Mouse (Mus musculus) limb, embryonic 14.5 days (tissue): Measurements from ENCODE around the gene Mef2c. TPM values are rescaled to one million over a fixed set of nuclear protein-coding genes. Genes with fewer than 3 reads are reported as not detected.

Experiments
- ATAC-seq: fragments of 200-750 bp; cut with Nextera tagmentation; 2 replicates; pipeline ENCODE4 v1.8.0; 2017; ENCODE audit warnings: low read depth, moderate number of reproducible peaks, moderate TSS enrichment; ENCODE audit not compliant: low FRiP score
- DNase-seq: peaks from one replicate; pipeline ENCODE4 v3.0.0-alpha.2; 2015; ENCODE audit warnings: low spot score
- H3K27ac ChIP-seq: fragments of 300-500 bp; sonication (generic); replicated peaks from 2 replicates; pipeline ENCODE4 v1.5.1; 2014; ENCODE audit warnings: low read depth, mild to moderate bottlenecking, low read length, moderate library complexity, mixed read lengths
- H3K27me3 ChIP-seq: fragments of 300-500 bp; sonication (generic); 2 replicates; pipeline ENCODE4 v1.6.1; 2014; ENCODE audit warnings: low read length, mixed read lengths; ENCODE audit not compliant: control insufficient read depth, insufficient read depth
- H3K36me3 ChIP-seq: fragments of 300-500 bp; sonication (generic); 2 replicates; pipeline ENCODE4 v1.6.1; 2014; ENCODE audit warnings: mild to moderate bottlenecking, low read length, moderate library complexity, mixed read lengths; ENCODE audit not compliant: control insufficient read depth, insufficient read depth
- H3K4me1 ChIP-seq: fragments of 300-500 bp; sonication (generic); 2 replicates; pipeline ENCODE4 v1.6.1; 2014; ENCODE audit warnings: antibody characterized with exemption, low read length, mixed read lengths; ENCODE audit not compliant: control insufficient read depth, insufficient read depth
- H3K4me2 ChIP-seq: fragments of 300-500 bp; sonication (generic); replicated peaks from 2 replicates; pipeline ENCODE4 v1.6.1; 2014; ENCODE audit warnings: low read depth, mild to moderate bottlenecking, low read length, moderate library complexity; ENCODE audit not compliant: severe bottlenecking
- H3K4me3 ChIP-seq: fragments of 300-500 bp; sonication (generic); replicated peaks from 2 replicates; pipeline ENCODE4 v1.5.1; 2014; ENCODE audit warnings: low read length
- H3K9ac ChIP-seq: fragments of 300-500 bp; sonication (generic); 2 replicates; pipeline ENCODE4 v1.6.1; 2014; ENCODE audit warnings: mild to moderate bottlenecking, low read depth, low read length, moderate library complexity; ENCODE audit not compliant: severe bottlenecking
- H3K9me3 ChIP-seq: fragments of 300-500 bp; sonication (generic); 2 replicates; pipeline ENCODE4 v1.6.1; 2016; ENCODE audit warnings: low read length; ENCODE audit not compliant: control insufficient read depth
- POLR2A ChIP-seq: fragments of 200-500 bp; IDR thresholded peaks from 2 replicates; pipeline ENCODE4 v1.8.0; 2012; ENCODE audit warnings: inconsistent platforms, mild to moderate bottlenecking, moderate library complexity, borderline replicate concordance; ENCODE audit not compliant: insufficient read depth, insufficient read length; ENCODE audit errors: extremely low read depth
- whole genome bisulfite sequencing: fragments of 180-500 bp; shearing (Covaris S2); extraction: QIAGEN DNeasy Blood & Tissue Kit; methylation state at CpG from one replicate; pipeline ENCODE4 v1.1.7; 2014; 5-methylcytosine and 5-hydroxymethylcytosine counted together
- polyA plus RNA-seq, 2 experiments: library from polyadenylated mRNA; depleted of rRNA in 1 of 2; stranded (reverse) in 1 of 2; unstranded in 1 of 2; fragments of >200 nt; fragmentation: Nextera tagmentation in 1 of 2; extraction: Ambion mirVana in 1 of 2; gene quantifications; 2 replicates each; pipeline versions ENCODE4 v1.2.1 to v1.2.3; 2012 to 2014

Gene Mef2c
- polyA plus RNA-seq, 2 experiments, result 50.0 to 158 TPM

DNA sequence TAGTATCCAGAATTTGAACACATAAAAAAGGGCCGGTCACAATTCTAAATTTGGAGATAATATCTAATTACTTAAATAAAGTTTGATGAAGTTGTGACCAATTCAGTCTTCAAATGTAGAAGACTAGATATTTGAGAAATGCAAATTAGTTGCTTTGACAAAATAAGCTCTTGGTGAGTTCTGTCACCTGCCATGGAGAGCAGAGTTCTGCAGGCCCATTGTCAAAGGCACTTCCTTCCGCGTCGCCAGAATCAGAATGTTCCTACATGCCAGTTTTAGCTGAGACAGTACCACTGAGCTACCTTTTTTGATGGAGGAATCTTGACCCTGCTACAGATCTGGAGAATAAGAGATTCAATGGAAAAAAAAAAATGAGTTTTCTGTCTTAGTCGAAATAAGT lies 77.0 kb downstream of the Mef2c start:
- ATAC-seq (no peak), DNase-seq (no peak)
- no peak for TF ChIP-seq POLR2A
- Histone ChIP-seq H3K4me3 (no peak overlapping the region), H3K27me3 (no peaks in the 10 kb centered on the region), H3K9ac (no peak overlapping the region), H3K27ac (no peak overlapping the region), H3K4me2 (no peak overlapping the region), H3K4me1 (no peaks in the 10 kb centered on the region), H3K36me3 (no peaks in the 10 kb centered on the region; the same call in 1 of the 2 replicates), H3K9me3 (no peaks in the 10 kb centered on the region)
- WGBS, result 94% methylated on average over 5 of the region's 5 CpGs

DNA sequence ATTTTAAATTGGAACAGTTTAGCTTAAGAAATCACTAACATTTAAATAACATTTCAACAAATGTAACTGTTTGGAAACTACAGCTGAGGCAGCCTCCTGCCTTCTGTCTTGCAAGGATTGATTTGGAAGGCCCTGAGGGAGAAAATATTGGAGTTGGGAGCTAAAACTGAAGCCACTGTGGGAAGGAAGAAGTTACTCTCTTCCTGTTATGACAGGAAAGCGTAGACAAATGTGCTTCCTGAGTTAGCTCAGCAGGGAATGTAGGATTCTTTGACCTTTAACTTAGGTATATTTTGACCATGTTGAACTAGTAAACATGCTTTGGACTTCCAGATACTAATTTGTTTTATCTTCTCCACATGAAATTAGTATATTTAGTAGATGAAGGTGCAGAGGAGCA lies 78.7 kb downstream of the Mef2c start:
- Histone ChIP-seq H3K9me3 (no peaks in the 10 kb centered on the region), H3K27ac (no peak overlapping the region), H3K4me2 (no peak overlapping the region), H3K4me1 (no peaks in the 10 kb centered on the region), H3K36me3 (no peaks in the 10 kb centered on the region), H3K4me3 (no peak overlapping the region), H3K27me3 (no peaks in the 10 kb centered on the region), H3K9ac (no peak overlapping the region)
- no peak for TF ChIP-seq POLR2A
- 88% methylated on average over 1 of the region's 1 CpGs for WGBS
- ATAC-seq, result no peak
- no peak for DNase-seq

DNA sequence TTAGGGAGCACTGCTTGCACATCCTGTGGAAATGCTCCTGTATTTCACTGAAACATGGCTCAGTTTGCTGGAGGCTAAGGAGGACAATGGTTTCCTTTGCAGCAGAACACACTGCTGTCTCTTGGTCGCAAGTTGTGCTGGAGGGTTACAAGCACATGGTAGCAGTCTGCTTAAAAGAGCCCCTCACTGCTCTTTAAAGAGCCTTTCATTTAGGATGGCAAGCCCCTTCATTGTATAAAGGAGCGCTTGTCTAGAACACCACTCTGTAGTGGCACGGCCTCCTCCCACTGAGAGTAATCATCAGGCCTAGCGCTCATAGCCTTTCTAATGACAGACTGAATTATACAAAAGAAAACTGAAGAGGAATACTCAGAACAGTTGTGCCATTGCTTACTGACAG lies 80.0 kb downstream of the Mef2c start:
- no peak overlapping the region for H3K4me3 ChIP-seq
- no peak overlapping the region for H3K4me2 ChIP-seq
- no peaks in the 10 kb centered on the region for H3K36me3 ChIP-seq
- no peak overlapping the region for H3K27ac ChIP-seq
- no peak overlapping the region for H3K9ac ChIP-seq
- 80% methylated on average over 4 of the region's 4 CpGs for WGBS
- H3K27me3 ChIP-seq, result no peaks in the 10 kb centered on the region
- no peaks in the 10 kb centered on the region for H3K9me3 ChIP-seq
- DNase-seq (no peak), ATAC-seq (no peak)
- no peak for TF ChIP-seq POLR2A
- H3K4me1 ChIP-seq, result no peaks in the 10 kb centered on the region

DNA sequence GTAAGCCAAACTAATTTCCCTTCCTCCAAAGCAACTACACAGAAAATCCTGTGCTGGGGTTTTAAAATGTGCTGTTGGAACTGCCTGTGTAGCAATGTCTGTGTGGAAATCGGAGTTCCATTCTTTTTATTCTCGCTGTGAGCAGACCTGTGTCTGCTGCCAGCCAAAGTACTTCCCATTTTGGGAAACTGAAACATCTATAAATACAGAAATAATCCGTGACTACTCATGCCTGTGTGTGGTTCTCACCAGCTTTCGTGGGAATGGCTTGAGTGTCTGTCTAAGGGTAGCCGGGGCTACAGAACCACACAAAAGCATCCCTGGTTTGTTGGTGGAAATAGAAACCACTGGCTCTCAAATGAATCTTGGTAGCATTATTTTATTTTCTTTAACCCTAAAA lies 81.5 kb downstream of the Mef2c start:
- WGBS, result 72% methylated on average over 5 of the region's 5 CpGs
- H3K4me1 ChIP-seq, result no peaks in the 10 kb centered on the region
- DNase-seq (no peak), ATAC-seq (no peak)
- H3K27ac ChIP-seq, result no peak overlapping the region
- no peak overlapping the region for H3K4me2 ChIP-seq
- TF ChIP-seq POLR2A, result no peak
- no peaks in the 10 kb centered on the region for H3K9me3 ChIP-seq
- no peak overlapping the region for H3K9ac ChIP-seq
- no peak overlapping the region for H3K4me3 ChIP-seq
- no peaks in the 10 kb centered on the region for H3K36me3 ChIP-seq
- H3K27me3 ChIP-seq, result no peaks in the 10 kb centered on the region

DNA sequence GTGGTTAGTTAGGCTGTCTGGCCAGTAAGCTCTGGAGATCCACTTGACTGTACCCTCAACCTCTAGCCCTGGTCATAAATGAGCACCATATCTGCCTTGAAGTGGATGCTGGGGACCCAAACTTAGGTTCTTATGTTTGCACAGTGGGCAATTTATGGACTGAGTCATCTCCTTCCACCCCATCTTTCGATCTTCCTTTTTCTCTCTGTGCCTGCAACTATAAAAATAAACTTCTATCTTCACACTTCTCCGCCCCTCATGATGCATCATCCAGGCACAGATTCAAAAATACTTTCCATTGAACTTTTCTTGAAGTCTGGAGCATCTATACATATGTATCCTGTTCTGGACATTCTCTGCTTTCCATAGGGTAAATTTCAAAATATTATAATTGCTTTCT lies 84.4 kb downstream of the Mef2c start:
- Histone ChIP-seq H3K4me2 (no peak overlapping the region), H3K36me3 (peaks cover 5% of the 10 kb centered on the region; the same call in 1 of the 2 replicates), H3K4me3 (no peak overlapping the region), H3K9ac (no peak overlapping the region), H3K9me3 (no peaks in the 10 kb centered on the region), H3K4me1 (no peaks in the 10 kb centered on the region), H3K27ac (no peak overlapping the region), H3K27me3 (no peaks in the 10 kb centered on the region)
- no peak for TF ChIP-seq POLR2A
- DNase-seq (no peak), ATAC-seq (no peak)
- WGBS, result 86% methylated on average over 2 of the region's 2 CpGs

DNA sequence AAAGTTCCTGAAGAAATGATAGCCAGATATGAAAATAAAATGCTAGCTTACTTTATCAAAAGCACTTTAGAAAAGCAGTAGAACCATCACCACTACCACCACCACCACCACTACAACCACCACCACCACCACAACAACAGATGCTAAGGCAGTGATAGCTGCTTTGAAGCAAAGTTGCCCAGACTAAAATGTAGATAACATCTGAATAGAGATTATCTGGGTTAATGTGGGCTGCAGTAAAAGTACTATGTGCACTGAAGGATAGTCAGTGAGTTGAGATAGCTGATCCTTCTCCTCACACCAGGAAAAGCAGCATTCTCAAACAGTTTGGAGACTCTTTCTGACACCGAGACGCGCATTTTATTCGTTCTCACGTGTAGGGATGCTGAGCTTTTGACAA lies 87.1 kb downstream of the Mef2c start:
- TF ChIP-seq POLR2A, result no peak
- Histone ChIP-seq H3K27me3 (no peaks in the 10 kb centered on the region), H3K4me1 (0 out of 2 replicates have a peak, but pooled peaks cover 2% of the 10 kb centered on the region), H3K4me3 (no peak overlapping the region), H3K36me3 (peaks cover 5% of the 10 kb centered on the region; the same call in 1 of the 2 replicates), H3K9ac (no peak overlapping the region), H3K4me2 (no peak overlapping the region), H3K27ac (no peak overlapping the region), H3K9me3 (no peaks in the 10 kb centered on the region)
- no peak for DNase-seq
- WGBS, result 93% methylated on average over 5 of the region's 5 CpGs
- ATAC-seq, result no peak
